Mouse (Mus musculus): ENCODE results near the gene Upp2. TPM values are rescaled to one million over a fixed set of nuclear protein-coding genes. Genes with fewer than 3 reads are reported as not detected.

Gene Upp2
- total RNA-seq, 2 experiments from 2014 or later: 2.4 to 2.5 TPM

- no peak for DNase-seq
- intact Hi-C loops (cut with DNase I): no loop called here
These were observed 232.0 kb downstream of the Upp2 start for GRCm38 (mm10) chr2:58799126-58799525.

DNA sequence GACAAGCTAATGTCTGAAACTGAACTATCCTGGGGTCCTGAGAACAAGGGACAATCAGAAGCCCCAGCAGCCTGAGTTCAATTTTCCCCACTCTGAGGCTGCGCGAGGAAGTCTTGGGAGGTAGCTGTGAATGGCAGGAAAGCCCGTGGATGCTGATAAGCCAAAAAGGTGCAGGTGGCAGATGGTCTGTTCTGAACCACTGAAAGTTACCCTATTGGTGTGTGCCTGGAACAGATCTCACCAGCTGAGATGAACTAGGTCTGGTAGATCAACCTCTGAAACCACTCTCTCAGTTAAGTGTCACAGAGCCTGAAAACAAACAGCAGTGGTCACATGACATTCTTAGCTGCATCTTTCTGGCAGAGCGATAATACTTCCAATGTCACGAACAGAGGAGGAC is 232.5 kb downstream of the Upp2 start:
- DNase-seq: no peak
- intact Hi-C loops (cut with DNase I): no loop called here

DNA sequence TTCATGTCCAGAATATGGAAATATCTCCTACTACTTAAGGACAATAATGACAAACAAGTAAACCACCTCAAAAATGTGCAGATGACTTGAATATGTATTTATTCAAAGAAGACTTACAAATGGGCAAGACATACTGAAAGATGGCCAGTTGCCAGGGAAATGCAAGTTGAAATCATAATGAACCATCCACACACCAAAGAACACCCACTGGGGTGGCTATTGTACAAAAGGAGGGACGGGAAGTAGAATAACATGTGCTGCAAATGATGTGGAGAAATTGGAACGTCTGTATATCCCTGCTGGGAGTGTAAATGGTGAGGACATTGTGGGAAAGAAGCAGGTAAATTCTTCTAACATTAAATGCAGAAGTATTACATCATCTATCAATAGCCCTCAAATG is 245.8 kb downstream of the Upp2 start:
- intact Hi-C loops (cut with DNase I): no loop called here
- no peak for DNase-seq

DNA sequence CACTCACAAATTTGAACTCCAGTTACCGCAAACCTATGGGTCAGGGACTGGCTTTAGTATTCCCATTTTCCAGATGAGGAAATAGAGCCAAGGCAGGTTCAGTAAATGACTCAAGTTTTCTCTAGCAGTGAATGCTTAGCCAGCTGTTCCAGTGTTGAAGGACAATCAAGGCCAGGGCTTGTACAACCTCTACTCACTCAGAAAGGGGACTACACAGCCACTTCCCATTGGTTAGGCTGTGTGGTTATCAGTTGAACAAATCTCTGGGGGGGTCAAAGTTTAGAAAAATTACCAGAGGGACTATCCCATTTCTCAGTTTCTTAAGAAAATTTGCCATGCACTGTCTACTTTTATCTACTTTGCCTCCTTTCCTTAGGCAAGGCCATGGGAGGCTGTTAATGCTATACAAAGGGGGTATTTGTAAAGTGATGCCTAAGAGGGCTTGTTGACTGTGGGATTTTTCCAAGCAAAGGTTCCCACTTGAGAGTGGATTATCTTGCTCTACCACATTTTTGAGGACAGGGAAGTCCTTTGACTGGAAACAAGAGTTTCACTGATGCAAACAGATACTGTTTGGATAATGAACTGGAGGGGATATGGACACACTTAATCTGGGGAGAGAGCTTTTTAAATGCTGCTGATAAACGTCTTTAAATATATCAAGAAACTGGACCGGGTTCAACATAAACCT is 262.0 kb downstream of the Upp2 start:
- DNase-seq: no peak
- intact Hi-C loops (cut with DNase I): no loop called here

- DNase-seq: no peak
- intact Hi-C loops (cut with DNase I): no loop called here
These were observed 263.1 kb downstream of the Upp2 start for GRCm38 (mm10) chr2:58829981-58830742.

GRCm38 (mm10) chr2:58832253-58832980 is 265.3 kb downstream of the Upp2 start:
- intact Hi-C loops (cut with DNase I): no loop called here
- no peak for DNase-seq

DNA sequence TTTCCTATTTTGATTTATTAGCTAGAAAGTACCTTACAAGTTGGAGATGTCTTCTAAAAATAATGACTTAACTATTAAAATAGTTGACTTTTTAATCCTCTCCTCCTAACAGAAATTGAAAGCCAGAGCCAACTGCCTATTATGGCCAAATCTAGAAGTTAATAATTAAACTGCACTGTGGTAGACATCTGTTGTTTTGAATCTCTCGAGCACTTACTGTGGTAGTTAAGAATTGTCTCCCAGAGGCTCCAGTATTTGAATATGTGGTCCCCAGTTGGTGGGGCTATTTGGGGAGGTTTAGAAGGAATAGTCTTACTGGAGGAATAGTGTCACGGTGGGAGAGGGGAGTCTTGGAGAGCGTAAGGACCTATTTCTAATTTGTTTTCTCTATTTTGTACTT is 273.9 kb downstream of the Upp2 start:
- intact Hi-C loops (cut with DNase I): no loop called here
- DNase-seq: no peak

DNA sequence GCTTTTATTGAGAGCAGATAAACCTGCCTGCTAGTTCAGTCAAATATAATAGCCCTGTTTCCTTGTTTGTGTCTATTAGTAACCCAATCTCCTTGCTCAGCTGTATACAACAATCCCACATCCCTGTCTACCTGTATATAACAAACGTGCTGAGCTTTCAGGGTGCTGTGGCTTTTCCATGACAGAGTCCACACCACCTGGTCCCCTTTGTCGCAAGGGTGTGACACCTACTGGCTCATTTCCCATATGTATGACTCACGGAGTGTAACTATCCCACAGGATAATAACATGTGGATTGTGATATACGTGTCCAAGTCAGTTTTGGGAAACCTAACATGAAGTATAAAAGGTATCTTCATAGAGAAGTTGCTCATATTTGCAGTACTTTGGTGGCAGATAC is 275.3 kb downstream of the Upp2 start:
- intact Hi-C loops (cut with DNase I): no loop called here
- no peak for DNase-seq

Other genes with a start within 250 kb of the Upp2 start
- under 1 TPM; 0.31 to 0.72 TPM for gene Acvr1c, start 209.4 kb upstream of the Upp2 start, total RNA-seq (2021)
- gene Gm17409, start 97.2 kb upstream of the Upp2 start, total RNA-seq (2021): not detected
- 10 to 100 TPM; 10.3 to 12.3 TPM for gene Acvr1, start 141 bp upstream of the Upp2 start, total RNA-seq (2021)